Mouse (Mus musculus): ENCODE measurements around the gene Prune2.

Prune2 gene

DNA sequence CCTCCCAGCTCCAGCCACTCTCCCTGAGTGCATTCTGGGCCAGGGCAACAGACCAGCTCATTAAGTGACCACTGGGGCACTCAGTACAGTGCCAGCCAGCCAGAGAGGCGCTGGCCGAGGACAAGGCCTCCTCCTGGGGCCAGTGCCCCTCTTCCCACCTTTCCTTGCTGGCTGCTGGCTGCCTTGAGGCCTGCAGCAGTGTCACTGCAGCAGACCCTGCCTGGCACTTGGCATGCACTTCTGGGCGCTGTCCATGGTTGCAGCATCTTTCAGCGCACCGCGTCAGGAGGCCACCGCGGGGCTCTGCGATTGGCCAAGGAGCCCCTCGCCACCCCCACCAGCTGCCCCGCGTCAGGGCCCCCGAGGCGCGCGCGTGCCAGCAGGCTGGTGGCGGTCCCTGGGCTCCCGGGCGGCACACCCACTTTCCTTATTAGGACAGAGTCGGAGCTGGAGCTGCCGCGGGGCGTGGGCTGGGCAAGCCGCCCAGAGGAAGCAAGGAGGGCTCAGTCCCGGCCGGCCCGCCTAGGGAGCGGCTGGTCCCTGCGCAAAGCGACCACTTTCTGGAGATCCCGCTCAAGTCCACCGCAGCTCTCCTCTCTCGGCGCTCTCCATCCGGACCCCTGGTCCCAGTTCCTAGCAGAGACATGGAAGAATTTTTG, at the start of gene Prune2:
TSS of gene Prune2 (plus strand) at position 506 of the 659 bp plus-strand sequence.
- DNase-seq (ENCODE audit: low spot score in 2 of 2), result no peak

DNA sequence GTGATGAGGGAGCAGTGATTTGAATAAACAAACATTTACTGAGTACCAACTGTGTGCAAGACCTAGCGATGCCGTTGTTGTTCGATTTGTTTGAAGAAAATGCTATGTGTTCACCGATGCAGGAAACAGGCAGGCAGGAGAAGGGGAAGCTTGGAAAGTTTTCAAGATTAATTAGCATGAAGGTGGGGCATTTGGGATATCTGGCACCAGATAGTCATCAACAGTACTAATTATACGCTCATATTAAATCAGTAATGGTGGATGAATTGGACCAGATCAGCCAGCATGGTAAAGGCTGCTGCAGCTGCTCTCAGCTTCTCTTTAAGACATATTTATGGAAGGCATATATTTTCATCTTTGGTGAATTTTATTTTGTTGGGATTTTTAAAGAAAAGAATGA, 44.4 kb upstream of the Prune2 start:
- DNase-seq (ENCODE audit: low spot score in 2 of 2), result no peak

DNA sequence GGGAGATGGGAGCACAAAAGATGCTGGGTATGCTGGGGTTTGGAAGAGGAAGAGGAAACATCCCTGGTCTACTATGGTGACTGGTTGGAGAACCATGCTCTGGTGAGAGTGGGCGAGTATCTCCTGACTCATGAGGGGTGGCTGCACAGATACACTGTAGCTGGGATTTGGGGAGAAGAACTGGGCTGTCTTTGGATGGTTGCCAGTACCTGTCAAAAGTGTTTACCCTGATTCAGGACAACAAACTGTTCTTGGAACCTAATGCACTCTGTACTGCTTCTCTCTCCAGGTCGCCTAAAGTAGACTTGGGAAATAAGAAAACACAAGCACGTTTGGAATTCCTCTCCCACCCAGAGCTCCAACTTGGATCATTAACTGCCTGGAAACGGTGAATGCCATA, 31.4 kb upstream of the Prune2 start:
- DNase-seq (ENCODE audit: low spot score in 2 of 2), result no peak

DNA sequence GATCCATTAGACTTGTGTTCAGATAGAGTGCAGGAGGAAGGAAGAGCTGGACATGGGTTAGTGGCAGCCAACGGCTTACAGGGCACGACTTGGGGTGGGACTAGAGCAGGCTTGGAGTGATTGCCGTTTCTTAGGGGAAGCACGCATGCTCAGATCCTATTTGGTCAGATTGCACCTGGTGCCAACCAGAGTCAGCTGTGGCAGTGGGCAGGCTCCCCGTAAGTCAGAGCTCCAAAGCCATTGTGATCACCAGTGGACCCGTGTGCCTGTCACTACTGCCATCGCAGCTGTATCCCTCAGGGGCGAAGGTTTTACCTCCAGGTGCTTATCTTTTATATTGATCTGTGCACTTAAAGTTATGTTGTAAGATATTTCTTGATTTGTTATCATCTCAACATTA, 21.3 kb upstream of the Prune2 start:
- no peak for DNase-seq (ENCODE audit: low spot score in 2 of 2)

DNA sequence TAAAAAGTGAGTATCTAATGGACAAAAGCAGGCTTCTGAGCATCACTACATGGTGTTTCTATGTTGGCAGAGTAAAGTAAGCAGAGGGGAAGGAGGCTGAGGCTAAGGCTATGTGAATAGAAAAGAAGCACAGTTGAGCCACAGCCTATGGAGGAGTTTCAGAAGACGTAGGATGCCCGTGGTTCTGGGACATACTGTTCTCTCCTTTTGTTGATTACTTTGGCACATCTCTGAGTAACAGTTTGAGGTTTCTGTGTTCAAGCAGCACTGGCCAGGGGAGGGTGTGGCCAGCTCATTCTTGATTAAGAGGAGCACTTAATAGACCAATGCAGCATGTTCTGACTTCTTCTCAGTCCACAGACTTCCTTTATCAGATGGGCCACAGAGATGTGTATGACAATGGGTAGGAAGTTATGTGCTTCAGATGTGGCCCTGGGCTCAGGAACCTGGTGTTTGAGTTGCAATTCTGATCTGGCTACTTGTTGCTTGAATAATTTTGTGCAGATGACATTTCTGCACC, 7.1 kb upstream of the Prune2 start:
- DNase-seq (ENCODE audit: low spot score in 2 of 2), result no peak

GRCm38 (mm10) chr19:16949341-16949740, 6.6 kb upstream of the Prune2 start:
- DNase-seq (ENCODE audit: low spot score in 2 of 2), result no peak

- no peak for DNase-seq (ENCODE audit: low spot score in 2 of 2)
Measured at GRCm38 (mm10) chr19:16950051-16950450, 5.9 kb upstream of the Prune2 start.

- DNase-seq (ENCODE audit: low spot score in 2 of 2), result no peak
Measured at GRCm38 (mm10) chr19:16950664-16951363, 5.1 kb upstream of the Prune2 start.

DNA sequence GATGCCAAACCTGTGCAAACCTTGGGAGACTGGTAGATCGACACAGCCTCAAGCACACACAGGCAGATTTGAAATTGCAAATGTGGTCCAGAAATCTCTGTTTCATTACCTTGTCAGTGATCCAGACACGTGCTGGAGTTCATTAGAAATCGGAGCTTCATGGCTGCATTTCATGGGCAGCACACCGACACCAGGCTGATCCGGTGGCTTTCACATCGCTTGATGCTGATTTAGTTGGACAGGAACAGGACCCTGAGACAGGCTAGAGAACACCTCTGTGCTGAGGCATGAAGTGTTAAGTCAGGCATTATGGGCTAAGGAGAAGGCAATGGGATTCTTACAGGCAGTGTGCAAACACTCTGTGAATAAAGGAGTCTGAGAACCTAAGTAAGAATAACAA, 1.2 kb upstream of the Prune2 start:
- DNase-seq (ENCODE audit: low spot score in 2 of 2), result no peak

DNA sequence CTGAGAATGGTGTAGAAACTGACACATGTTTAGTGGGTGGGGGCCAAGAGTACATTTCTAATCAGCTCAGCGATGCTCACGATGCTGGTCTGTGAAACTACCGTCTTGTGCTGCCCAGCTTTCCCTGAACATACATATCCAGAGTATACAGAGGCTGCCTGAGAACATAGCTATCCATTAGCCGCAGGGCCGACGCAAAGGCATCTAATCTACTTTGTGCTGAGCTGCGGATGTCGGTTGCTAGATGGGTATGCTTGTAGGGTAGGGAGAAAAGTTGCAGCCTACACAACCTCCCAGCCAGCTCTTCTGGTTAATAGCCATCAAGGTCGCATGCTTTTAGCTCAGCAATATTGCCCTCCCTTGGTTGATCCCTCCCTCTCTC, 696 bp upstream of the Prune2 start:
- DNase-seq (ENCODE audit: low spot score in 2 of 2), result no peak

DNA sequence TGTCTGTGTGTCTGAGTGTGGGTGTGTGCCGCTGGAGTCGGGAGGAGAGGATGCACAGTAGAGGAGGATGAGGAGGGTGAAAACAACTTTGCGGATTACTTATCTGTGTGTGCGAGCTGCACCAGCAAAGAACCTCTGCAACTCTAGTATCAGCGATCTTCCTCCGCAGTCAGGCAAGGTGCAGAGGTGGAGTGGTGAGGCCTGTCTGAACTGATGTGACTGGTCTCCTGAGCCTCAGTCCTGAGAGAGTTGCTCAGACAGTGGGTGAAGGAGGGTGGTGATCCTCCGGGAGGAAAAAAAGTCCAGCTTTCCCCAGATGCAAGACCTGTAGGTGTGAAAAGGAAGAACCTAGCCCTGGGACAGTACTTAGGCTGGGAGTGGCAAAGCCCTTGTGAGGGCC, 401 bp downstream of the Prune2 start:
- DNase-seq (ENCODE audit: low spot score in 2 of 2), result no peak

DNA sequence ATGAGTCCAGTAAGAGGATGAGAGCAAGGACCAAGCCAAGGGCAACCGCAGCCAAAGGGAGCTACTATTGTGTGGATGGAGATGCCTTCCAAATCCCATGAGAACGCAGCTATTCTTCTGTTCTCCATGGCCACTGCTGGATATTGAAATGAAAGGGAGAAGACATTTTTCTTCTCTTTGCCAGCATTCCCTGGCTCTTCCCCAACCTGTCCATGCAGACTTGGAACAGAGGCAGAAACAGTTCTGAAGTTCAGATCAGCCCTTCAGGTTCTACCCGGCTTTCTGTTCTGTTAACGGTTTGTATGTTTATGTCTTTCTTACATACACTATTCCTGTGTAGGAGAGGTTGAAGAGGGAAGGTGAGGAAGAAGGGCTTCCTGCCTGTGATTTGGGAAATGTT, 3.1 kb downstream of the Prune2 start:
- DNase-seq (ENCODE audit: low spot score in 2 of 2), result no peak

DNA sequence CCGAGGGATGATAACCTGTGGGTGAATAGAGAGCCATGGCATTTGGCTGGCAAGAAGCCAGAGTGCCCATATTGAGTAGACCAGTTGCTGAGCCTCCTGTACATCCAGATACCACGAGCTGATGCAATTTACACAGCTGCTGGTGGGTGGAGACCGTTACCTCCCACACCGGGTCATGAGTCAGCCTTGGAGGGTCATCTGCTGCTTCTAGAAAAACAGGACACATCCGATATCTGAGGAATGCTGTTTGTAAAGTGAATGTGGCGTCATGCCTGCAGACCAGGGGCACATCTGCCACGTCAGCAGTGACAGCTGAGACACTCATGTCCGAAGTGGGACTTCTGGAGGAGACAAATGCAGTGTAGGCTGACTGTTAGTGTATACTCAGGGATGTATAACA, 3.6 kb downstream of the Prune2 start:
- DNase-seq (ENCODE audit: low spot score in 2 of 2), result no peak

DNA sequence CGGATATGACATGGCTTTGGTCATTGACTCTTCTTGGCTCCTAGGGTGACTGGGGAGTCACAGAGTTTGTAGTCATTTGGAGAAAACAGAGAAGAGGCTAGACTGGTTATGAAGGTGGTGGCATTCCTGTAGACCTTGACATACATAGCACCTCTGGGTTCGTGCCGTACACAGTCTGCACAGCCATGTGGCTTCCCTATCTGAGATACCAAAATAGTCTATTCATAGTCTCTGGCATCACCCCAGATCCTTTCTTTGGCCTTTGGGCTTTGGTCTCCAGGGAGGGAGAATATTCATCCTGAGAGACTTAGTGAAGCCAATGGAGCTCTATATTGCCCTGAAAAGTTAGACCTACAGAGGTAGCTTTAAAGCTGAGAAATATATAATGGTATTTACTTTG, 5.1 kb downstream of the Prune2 start:
- no peak for DNase-seq (ENCODE audit: low spot score in 2 of 2)

DNA sequence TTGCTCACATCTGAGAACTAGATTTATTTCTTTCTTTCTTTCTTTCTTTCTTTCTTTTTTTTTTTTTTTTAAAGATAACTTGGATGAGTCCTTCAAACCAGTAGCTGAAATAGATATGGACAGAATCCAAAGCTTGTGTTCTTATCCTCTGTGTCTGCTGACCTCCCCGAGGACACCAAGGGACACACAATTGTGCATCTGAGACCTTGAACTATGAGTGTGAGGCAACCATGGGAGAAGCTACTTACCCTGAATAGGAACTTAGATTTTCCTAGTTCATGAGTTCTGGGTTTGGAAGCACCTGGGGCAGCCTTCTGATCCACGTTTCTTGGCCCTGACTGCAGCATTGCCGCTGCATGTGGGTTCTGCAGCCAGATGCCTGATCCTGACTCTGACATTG, 7.3 kb downstream of the Prune2 start:
- DNase-seq (ENCODE audit: low spot score in 2 of 2), result no peak

DNA sequence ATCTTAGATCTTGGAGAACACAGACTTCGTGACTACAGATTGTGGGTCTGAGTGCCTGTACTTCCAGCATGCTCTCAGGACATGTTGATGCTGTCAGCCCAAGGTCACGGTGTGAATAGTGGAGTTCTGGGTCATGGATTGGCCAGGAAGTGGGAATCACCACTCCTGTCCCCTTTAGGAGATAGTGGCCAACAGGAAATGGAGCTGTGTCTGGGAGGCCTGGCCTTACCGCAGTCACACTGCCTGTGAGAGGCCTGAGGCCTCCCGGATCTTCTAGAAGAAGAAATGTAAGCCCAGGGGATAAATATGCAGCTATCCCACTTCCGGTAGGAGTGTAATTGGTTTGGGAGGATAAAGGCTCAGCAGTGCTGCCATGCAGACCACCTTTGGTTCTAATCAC, 12.8 kb downstream of the Prune2 start:
- DNase-seq (ENCODE audit: low spot score in 2 of 2), result no peak

DNA sequence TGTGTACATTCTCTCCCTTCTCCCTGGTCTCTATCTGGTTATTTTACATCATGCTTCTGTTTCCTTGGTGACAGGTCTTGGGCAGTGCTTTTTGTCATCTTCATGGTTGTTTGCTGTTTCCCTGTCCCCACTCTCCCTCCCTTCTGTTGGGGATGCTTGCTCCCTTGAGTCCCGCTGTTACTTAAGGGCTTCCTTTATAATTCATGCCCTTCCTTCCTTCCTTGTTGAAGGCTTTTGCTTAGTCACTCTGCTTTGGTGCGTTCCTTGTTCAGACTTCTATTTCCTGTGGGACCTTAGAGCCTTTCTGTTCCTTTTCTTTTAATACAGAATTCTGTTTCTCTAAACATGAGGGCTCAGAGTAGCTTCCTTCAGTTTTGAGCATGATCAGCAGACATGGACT, 14.7 kb downstream of the Prune2 start:
- no peak for DNase-seq (ENCODE audit: low spot score in 2 of 2)

- DNase-seq (ENCODE audit: low spot score in 2 of 2), result no peak
Measured at GRCm38 (mm10) chr19:16978910-16979309, 23.0 kb downstream of the Prune2 start.

- DNase-seq (ENCODE audit: low spot score in 2 of 2), result no peak
Measured at GRCm38 (mm10) chr19:16981743-16982142, 25.8 kb downstream of the Prune2 start.

DNA sequence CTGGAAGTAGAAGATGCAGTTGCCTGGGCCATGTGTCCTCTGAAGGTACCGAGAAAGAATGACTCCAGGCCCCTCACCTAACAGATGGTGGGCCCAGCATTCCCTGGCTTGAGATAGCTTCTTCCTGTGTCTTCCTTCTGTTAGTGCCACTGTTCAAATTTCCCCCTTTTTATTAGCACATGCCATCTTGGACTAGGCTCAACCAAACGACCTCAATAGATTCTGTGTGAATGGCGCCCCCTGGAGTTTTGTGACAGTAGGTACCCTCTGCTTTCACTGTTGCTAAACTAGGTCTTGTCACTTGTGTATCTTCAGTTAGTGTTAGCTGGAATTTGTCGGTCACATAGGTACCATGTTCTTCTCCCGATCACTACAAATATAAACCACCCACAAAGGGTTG, 29.0 kb downstream of the Prune2 start:
- DNase-seq (ENCODE audit: low spot score in 2 of 2), result peak; percentile 9 to 12

DNA sequence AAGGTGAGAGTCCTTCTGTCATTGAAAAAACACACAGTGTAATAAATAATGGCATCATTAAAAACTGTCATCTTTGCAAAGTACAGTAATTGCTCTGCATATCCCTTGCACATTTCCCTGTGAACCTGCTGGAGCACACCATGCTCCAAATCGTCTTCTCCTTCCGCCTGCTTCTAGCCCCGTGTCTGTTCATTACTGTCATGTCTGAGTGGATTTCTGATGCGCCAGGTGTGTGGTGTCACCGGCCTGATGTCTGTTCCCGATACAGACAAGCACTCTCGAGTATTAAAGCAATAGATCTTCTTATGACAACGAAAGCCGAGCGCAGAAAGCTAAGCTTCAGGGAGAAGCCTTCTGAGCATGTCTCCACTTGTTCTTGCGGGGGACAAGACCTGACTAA, 32.1 kb downstream of the Prune2 start:
- no peak for DNase-seq (ENCODE audit: low spot score in 2 of 2)

DNA sequence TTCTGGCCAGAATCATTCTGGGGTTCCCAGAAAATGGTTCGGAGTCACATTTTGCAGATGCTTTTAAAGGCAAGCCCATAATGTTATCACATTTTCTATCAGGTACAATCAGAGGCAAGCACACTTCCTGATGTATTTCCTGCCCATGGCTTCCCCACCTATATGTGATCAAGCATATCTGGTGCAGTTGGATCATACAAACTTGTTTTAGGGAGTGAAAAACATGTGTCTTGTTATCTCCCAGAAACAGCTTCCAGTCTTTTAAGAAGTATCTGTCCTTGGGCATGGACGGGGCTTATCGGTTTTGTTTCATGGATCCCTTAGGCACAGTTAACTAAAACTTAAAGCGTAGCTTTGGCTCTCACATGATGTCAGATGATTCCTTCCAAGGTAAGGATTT, 36.2 kb downstream of the Prune2 start:
- DNase-seq (ENCODE audit: low spot score in 2 of 2), result no peak

DNA sequence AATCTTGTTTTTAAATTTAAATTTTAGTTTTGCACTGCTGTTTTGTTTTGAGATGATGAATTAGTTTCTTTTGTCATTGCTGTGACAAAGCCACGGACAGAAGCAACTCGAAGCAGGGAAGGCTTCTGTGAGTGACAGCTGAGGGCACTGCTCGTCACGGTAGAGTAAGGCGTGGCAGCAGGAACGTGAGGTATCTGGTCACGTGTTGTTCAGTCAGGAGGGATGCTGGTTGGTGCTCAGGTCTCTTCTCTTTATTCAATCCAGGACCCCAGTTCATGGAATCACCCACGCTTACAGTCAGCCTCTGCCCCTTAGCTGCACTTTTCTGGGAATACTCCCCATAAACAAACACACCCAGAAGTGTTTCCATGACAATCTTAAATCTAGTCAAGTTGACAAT, 38.3 kb downstream of the Prune2 start:
- DNase-seq (ENCODE audit: low spot score in 2 of 2), result no peak

GRCm38 (mm10) chr19:16997915-16998314, 42.0 kb downstream of the Prune2 start:
- peak in 1 of 2 experiments; percentile 28 for DNase-seq (ENCODE audit: low spot score in 2 of 2)

All from natural killer cell, adult 2 months (primary cell).